Mouse (Mus musculus) intestine, postnatal 0 days (tissue): Measurements from ENCODE around the gene Kdm3a. TPM values are rescaled to one million over a fixed set of nuclear protein-coding genes. Genes with fewer than 3 reads are reported as not detected.

ENCODE experiments used
- ATAC-seq: fragments of 200-750 bp; cut with Nextera tagmentation; 2 replicates; pipeline ENCODE4 v1.8.0; 2017; ENCODE audit warnings: mild to moderate bottlenecking, moderate TSS enrichment, moderate library complexity
- H3K27ac ChIP-seq: fragments of 300-500 bp; sonication (generic); 2 replicates; pipeline ENCODE4 v1.5.1; 2014; ENCODE audit warnings: mild to moderate bottlenecking, low read depth, low read length, moderate library complexity
- H3K27me3 ChIP-seq: fragments of 300-500 bp; sonication (generic); replicated peaks from 2 replicates; pipeline ENCODE4 v1.6.1; 2014; ENCODE audit warnings: low read length, mixed read lengths; ENCODE audit not compliant: control insufficient read depth, insufficient read depth
- H3K36me3 ChIP-seq: fragments of 300-500 bp; sonication (generic); 2 replicates; pipeline ENCODE4 v1.6.1; 2014; ENCODE audit warnings: mild to moderate bottlenecking, moderate library complexity; ENCODE audit not compliant: control insufficient read depth, insufficient read depth
- H3K4me1 ChIP-seq: fragments of 300-500 bp; sonication (generic); replicated peaks from 2 replicates; pipeline ENCODE4 v1.6.1; 2014; ENCODE audit warnings: antibody characterized with exemption, low read length, mixed read lengths; ENCODE audit not compliant: control insufficient read depth, insufficient read depth
- H3K4me2 ChIP-seq: fragments of 300-500 bp; sonication (generic); replicated peaks from 2 replicates; pipeline ENCODE4 v1.6.1; 2014; ENCODE audit warnings: low read depth, mild to moderate bottlenecking, moderate library complexity
- H3K4me3 ChIP-seq: fragments of 300-500 bp; sonication (generic); 2 replicates; pipeline ENCODE4 v1.5.1; 2014; ENCODE audit warnings: low read depth, low read length
- H3K9ac ChIP-seq: fragments of 300-500 bp; sonication (generic); 2 replicates; pipeline ENCODE4 v1.6.1; 2014; ENCODE audit warnings: mild to moderate bottlenecking, low read depth, low read length
- H3K9me3 ChIP-seq: fragments of 300-500 bp; sonication (generic); 2 replicates; pipeline ENCODE4 v1.6.1; 2016; ENCODE audit warnings: mixed run types; ENCODE audit not compliant: control insufficient read depth
- CTCF ChIP-seq: sonication (generic); IDR thresholded peaks from 2 replicates; pipeline ENCODE4 v1.5.1; 2016; ENCODE audit warnings: low read depth, mild to moderate bottlenecking, control low read depth, antibody characterized with exemption, moderate library complexity
- WGBS: fragments of 180-500 bp; shearing (Covaris S2); extraction: QIAGEN DNeasy Blood & Tissue Kit; methylation state at CpG from one replicate; pipeline ENCODE4 v1.1.7; 2014; 5-methylcytosine and 5-hydroxymethylcytosine counted together
- polyA plus RNA-seq: library from polyadenylated mRNA; unstranded; fragments of >200 nt; fragmentation: Nextera tagmentation; extraction: Ambion mirVana; gene quantifications from 2 replicates; pipeline ENCODE4 v1.2.1, GENCODE M21; 2015

The Kdm3a gene
- polyA plus RNA-seq, 1 experiment from 2014 or later = 14.8 TPM

DNA sequence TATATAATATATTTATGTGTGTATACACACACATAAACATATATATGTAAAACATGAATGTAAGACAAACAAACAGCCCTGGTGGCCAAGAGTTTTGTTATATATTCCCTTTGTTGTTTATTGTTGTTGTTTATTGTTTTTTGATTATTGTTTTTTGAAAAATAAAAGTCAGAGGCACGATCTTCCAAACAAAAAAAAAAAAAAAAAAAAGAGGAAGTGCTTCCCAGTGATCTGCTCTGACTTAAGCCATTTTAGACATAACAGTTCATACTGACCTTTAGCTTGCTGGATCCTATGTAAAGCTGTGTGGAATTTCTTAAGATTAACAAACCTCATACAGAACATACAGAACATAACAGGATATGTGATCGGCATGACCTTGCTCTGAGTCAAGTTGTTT is 19.1 kb upstream of the Kdm3a start:
- no peaks in the 10 kb centered on the region for H3K9me3 ChIP-seq
- 0 out of 2 replicates have a peak, but pooled peaks cover 7% of the 10 kb centered on the region for H3K4me1 ChIP-seq
- no peaks in the 10 kb centered on the region for H3K36me3 ChIP-seq
- no peak for ATAC-seq
- no peaks in the 10 kb centered on the region for H3K27me3 ChIP-seq
- no peak for TF ChIP-seq CTCF
- H3K4me2 ChIP-seq = no peak overlapping the region
- H3K9ac ChIP-seq = no peak overlapping the region
- H3K27ac ChIP-seq = no peak overlapping the region
- 86% methylated on average over 2 of the region's 2 CpGs for WGBS
- H3K4me3 ChIP-seq = no peak overlapping the region

DNA sequence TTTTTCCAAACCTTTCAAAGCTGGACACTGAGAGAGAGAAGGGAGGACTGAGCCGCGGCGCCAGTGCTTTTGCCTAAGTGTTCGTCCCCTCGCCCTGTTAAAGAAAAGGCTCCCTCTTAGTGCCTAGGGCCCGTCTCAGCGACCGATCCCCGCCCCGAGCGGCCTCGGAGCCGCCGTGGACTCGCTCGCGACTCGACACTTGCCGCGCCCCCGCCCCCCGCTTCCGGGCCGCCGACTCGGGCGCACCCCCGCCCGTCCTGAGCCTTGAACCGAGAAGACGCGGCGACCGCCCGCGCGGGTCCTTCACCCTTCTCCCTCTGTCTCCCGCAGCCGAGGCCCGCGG is 333 bp downstream of the Kdm3a start:
- Histone ChIP-seq H3K4me3 (peak overlapping the region; percentile 80), H3K27me3 (no peaks in the 10 kb centered on the region), H3K36me3 (peaks cover 9% of the 10 kb centered on the region; the same call in 1 of the 2 replicates), H3K27ac (peak overlapping the region; percentile 98), H3K4me1 (peaks cover 15% of the 10 kb centered on the region; the same call in 1 of the 2 replicates), H3K9ac (peak overlapping the region; percentile 94), H3K9me3 (no peaks in the 10 kb centered on the region), H3K4me2 (peak overlapping the region; percentile 73)
- no peak for ATAC-seq
- TF ChIP-seq CTCF = no peak
- WGBS = 1% methylated on average over 41 of the region's 41 CpGs

DNA sequence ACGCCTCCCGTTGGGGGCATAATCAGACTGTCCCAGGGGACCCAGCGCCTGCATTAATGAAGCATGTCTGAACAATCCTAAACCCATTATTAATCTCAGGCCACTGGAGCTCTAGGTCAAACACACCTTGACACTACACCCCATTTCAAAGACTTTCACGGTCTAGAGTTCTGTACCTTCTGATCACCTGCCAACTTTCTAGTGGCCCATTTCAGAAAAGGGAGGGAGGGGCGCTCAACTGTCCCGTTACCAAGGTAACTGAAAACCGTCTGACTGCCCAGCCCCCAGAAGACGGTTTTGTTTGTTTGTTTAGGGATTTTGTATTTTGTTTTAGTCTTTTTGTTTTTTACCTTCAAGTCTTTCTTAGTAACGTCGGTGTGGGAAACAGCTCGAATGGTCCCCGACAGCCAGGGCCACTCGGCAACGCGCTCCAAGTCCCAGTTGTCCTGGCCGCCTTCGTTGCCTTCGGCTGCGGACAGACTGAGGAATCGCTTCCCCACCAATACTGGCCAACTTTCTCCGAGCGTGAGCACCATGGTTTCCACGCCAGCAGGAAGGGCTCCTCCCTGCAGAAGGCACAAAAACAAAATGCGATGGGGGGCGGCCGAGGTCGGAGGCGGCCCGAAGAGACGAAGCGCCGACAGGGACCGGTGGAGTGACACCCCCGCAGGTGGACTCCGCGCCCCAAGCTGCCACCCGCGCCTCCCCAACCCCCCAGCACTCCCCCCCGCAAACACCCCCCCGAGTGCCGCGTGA is 906 bp downstream of the Kdm3a start:
- no peak for TF ChIP-seq CTCF
- Histone ChIP-seq H3K4me1 (peaks cover 15% of the 10 kb centered on the region; the same call in 1 of the 2 replicates), H3K27me3 (no peaks in the 10 kb centered on the region), H3K4me2 (peak overlapping the region; percentile 73), H3K27ac (peak overlapping the region; percentile 98), H3K9me3 (no peaks in the 10 kb centered on the region), H3K9ac (peak overlapping the region; percentile 94), H3K4me3 (peak overlapping the region; percentile 80), H3K36me3 (peaks cover 10% of the 10 kb centered on the region; the same call in 1 of the 2 replicates)
- ATAC-seq = no peak
- 2% methylated on average over 42 of the region's 42 CpGs for WGBS

DNA sequence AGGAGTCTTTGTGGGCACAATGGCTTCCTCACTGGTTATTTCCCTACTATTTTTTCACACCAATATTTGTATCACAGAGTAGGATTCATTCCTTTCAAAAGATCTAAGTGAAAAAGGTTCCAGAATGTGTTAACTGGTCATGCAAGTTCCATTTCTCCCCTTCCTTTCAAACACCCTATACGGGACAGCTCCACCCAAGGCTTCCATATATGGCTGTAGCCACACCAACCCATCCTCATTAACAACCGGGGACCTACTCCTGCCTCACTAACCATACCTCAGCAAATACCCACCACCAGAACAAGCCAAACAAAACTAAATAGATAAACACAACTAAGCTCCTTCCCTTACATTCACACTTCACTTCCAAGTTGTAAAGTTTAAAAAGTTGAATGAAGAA is 1.6 kb downstream of the Kdm3a start:
- H3K27ac ChIP-seq = no peak overlapping the region
- peaks cover 16% of the 10 kb centered on the region for H3K36me3 ChIP-seq
- no peaks in the 10 kb centered on the region for H3K27me3 ChIP-seq
- peak overlapping the region; percentile 94; the same call in 1 of the 2 replicates for H3K9ac ChIP-seq
- no peaks in the 10 kb centered on the region for H3K9me3 ChIP-seq
- TF ChIP-seq CTCF = no peak
- H3K4me3 ChIP-seq = peak overlapping the region; percentile 80
- peaks cover 15% of the 10 kb centered on the region; the same call in 1 of the 2 replicates for H3K4me1 ChIP-seq
- no peak for ATAC-seq
- H3K4me2 ChIP-seq = peak overlapping the region; percentile 73
- 2% methylated on average over 2 of the region's 2 CpGs for WGBS

DNA sequence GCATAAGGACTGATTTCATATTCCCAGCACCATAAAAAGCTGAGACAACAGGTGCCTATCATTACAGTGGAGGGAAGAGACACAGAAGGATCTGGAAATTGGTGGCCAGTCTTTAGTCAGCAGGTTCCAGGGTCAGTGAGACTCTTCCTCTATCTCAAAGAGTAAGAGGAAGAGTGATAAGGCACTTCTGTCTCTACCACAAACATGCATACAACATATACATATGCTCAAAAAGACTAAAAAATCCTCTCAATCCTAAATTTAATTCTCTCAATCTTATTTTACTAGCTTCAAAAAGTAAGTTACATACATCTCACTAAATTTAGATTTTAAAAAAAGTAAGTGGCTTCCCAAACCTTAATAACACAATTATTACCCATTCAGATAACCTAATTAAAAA is 5.5 kb downstream of the Kdm3a start:
- H3K4me2 ChIP-seq = no peak overlapping the region
- no peak for TF ChIP-seq CTCF
- H3K27ac ChIP-seq = no peak overlapping the region
- no peaks in the 10 kb centered on the region for H3K9me3 ChIP-seq
- H3K4me1 ChIP-seq = peaks cover 15% of the 10 kb centered on the region; the same call in 1 of the 2 replicates
- H3K27me3 ChIP-seq = no peaks in the 10 kb centered on the region
- H3K4me3 ChIP-seq = no peak overlapping the region
- no peak overlapping the region for H3K9ac ChIP-seq
- H3K36me3 ChIP-seq = peaks cover 46% of the 10 kb centered on the region
- ATAC-seq = no peak

DNA sequence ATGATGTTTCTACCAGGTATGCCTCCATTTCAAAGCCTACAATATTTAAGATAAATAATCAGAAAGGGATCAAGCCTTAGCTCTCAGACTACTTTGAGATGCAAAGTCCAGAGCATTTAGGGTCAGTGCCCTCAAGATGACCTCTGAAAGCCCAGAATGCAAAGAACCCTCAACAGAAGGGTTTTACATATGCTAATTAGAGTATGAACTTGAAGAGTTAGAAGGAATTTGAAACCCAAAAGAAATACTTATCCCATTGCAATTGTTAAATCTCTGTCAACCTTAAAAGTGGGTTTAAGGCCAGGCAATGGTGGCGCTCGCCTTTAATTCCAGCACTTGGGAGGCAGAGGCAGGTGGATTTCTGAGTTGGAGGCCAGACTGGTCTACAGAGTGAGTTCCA is 6.8 kb downstream of the Kdm3a start:
- H3K36me3 ChIP-seq = peaks cover 54% of the 10 kb centered on the region
- H3K4me1 ChIP-seq = 0 out of 2 replicates have a peak, but pooled peaks cover 12% of the 10 kb centered on the region
- no peaks in the 10 kb centered on the region for H3K27me3 ChIP-seq
- no peak for ATAC-seq
- no peaks in the 10 kb centered on the region for H3K9me3 ChIP-seq
- no peak for TF ChIP-seq CTCF
- no peak overlapping the region for H3K4me2 ChIP-seq
- 92% methylated on average over 2 of the region's 2 CpGs for WGBS
- no peak overlapping the region for H3K9ac ChIP-seq
- H3K4me3 ChIP-seq = no peak overlapping the region
- no peak overlapping the region for H3K27ac ChIP-seq
